14 mouse cellular contexts compared by ENCODE assay signal in genomic region chr15:96985618-96986017, GRCm38 (mm10).
"Had no signal": no experiment of that assay in that cellular context is flagged by ENCODE, and none has a peak within 500 bp of the region (broad histone marks: within the 10 kb centered on the region; RNA-seq: fewer than 3 reads in every experiment).

No protein-coding gene starts in this region.

- H3K4me1 ChIP-seq: limb, embryonic 13.5 days had no signal

- H3K27ac ChIP-seq: layer of hippocampus, adult 2 months; limb, embryonic 13.5 days; liver, embryonic 14.5 days had no signal

- ATAC-seq: lung, postnatal 0 days; midbrain, embryonic 16.5 days had no signal

- DNase-seq: kidney, postnatal 10 days; kidney, postnatal 4 days; left cerebral cortex, postnatal 4 days; lung, adult 18-20 months; lung, postnatal 36 days; right cerebral cortex, postnatal 14 days; thymus, adult 2 months; thymus, postnatal 25 days had no signal

- H3K27me3 ChIP-seq: limb, embryonic 13.5 days; stomach, embryonic 15.5 days had no signal

- H3K9ac ChIP-seq: limb, embryonic 13.5 days; liver, embryonic 14.5 days; stomach, embryonic 15.5 days had no signal

- H3K4me3 ChIP-seq: layer of hippocampus, adult 2 months; limb, embryonic 13.5 days; stomach, embryonic 15.5 days had no signal

- H3K9me3 ChIP-seq: limb, embryonic 13.5 days; stomach, embryonic 15.5 days had no signal

- H3K36me3 ChIP-seq: limb, embryonic 13.5 days; stomach, embryonic 15.5 days had no signal

- H3K4me2 ChIP-seq: limb, embryonic 13.5 days; stomach, embryonic 15.5 days had no signal
